Mouse (Mus musculus) liver, embryonic 15.5 days (tissue): Measurements from ENCODE around the gene Olfr983. TPM values are rescaled to one million over a fixed set of nuclear protein-coding genes. Genes with fewer than 3 reads are reported as not detected.

Experiments used
- ATAC-seq: fragments of 200-750 bp; cut with Nextera tagmentation; 2 replicates; pipeline ENCODE4 v1.8.0; 2017; ENCODE audit warnings: moderate number of reproducible peaks, mild to moderate bottlenecking, moderate library complexity; ENCODE audit not compliant: insufficient read depth
- H3K27ac ChIP-seq: fragments of 300-500 bp; sonication (generic); replicated peaks from 2 replicates; pipeline ENCODE4 v1.5.1; 2015; ENCODE audit warnings: mild to moderate bottlenecking, inconsistent platforms
- H3K27me3 ChIP-seq: fragments of 300-500 bp; sonication (generic); 2 replicates; pipeline ENCODE4 v1.6.1; 2015; ENCODE audit warnings: mild to moderate bottlenecking, inconsistent platforms
- H3K36me3 ChIP-seq: fragments of 300-500 bp; sonication (generic); replicated peaks from 2 replicates; pipeline ENCODE4 v1.6.1; 2015; ENCODE audit warnings: moderate library complexity, mild to moderate bottlenecking, inconsistent platforms
- H3K4me1 ChIP-seq: fragments of 300-500 bp; sonication (generic); replicated peaks from 2 replicates; pipeline ENCODE4 v1.6.1; 2015; ENCODE audit warnings: inconsistent platforms
- H3K4me2 ChIP-seq: fragments of 300-500 bp; sonication (generic); 2 replicates; pipeline ENCODE4 v1.6.1; 2015; ENCODE audit warnings: moderate library complexity, mild to moderate bottlenecking, inconsistent platforms
- H3K4me3 ChIP-seq: fragments of 300-500 bp; sonication (generic); replicated peaks from 2 replicates; pipeline ENCODE4 v1.5.1; 2015; ENCODE audit warnings: mild to moderate bottlenecking, inconsistent platforms
- H3K9ac ChIP-seq: fragments of 300-500 bp; sonication (generic); 2 replicates; pipeline ENCODE4 v1.6.1; 2015; ENCODE audit warnings: moderate library complexity, mild to moderate bottlenecking, inconsistent platforms
- H3K9me3 ChIP-seq: fragments of 300-500 bp; sonication (generic); replicated peaks from 2 replicates; pipeline ENCODE4 v1.6.1; 2016; ENCODE audit warnings: inconsistent platforms
- WGBS: fragments of 180-500 bp; shearing (Covaris S2); methylation state at CpG from one replicate; pipeline ENCODE4 v1.1.7; 2015; ENCODE audit warnings: mixed read lengths; ENCODE audit not compliant: insufficient replicate concordance; 5-methylcytosine and 5-hydroxymethylcytosine counted together
- polyA plus RNA-seq: library from polyadenylated mRNA; unstranded; fragments of >200 nt; fragmentation: Nextera tagmentation; extraction: Ambion mirVana; gene quantifications from 2 replicates; pipeline ENCODE4 v1.2.1, GENCODE M21; 2015

Gene Olfr983
- polyA plus RNA-seq, 1 experiment from 2014 or later, result not detected

DNA sequence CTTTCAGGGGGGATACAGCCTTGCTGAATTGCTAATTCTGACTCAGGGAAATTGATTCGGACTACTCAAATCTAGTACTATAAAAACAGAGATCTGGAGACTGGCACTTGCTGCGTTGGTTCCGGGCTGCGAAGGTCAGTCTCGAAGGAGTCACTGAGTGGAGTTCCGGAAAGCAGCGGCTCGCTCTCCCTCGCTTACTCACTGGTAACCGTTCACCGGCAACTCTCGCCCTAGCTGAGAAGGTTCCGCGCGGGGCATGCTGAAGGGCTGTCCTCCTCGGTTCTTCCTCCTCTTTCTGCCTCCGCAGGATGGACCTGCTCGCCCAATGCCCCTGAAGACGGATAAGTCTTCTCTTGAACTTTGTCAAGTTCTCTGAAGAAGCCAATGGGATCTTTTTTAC is 43.3 kb downstream of the Olfr983 start:
- Histone ChIP-seq H3K36me3 (no peaks in the 10 kb centered on the region), H3K4me2 (no peak overlapping the region), H3K27me3 (no peaks in the 10 kb centered on the region), H3K4me1 (no peaks in the 10 kb centered on the region), H3K9ac (no peak overlapping the region), H3K9me3 (no peaks in the 10 kb centered on the region), H3K27ac (no peak overlapping the region), H3K4me3 (no peak overlapping the region)
- 86% methylated on average over 19 of the region's 19 CpGs for WGBS
- ATAC-seq, result no peak

Other genes starting within 250 kb of the Olfr983 start
- gene Olfr972, start 227.2 kb downstream of the Olfr983 start, polyA plus RNA-seq, result not detected in 2 replicates
- not detected in 2 replicates for gene Olfr229, start 186.3 kb downstream of the Olfr983 start, polyA plus RNA-seq
- not detected in 2 replicates for gene Olfr974, start 156.1 kb downstream of the Olfr983 start, polyA plus RNA-seq
- gene Olfr975, start 141.5 kb downstream of the Olfr983 start, polyA plus RNA-seq, result not detected in 2 replicates
- not detected in 2 replicates for gene Olfr976, start 132.5 kb downstream of the Olfr983 start, polyA plus RNA-seq
- gene Olfr978, start 101.5 kb downstream of the Olfr983 start, polyA plus RNA-seq, result not detected in 2 replicates
- gene Olfr979, start 90.1 kb downstream of the Olfr983 start, polyA plus RNA-seq, result not detected in 2 replicates
- gene Olfr980, start 84.0 kb downstream of the Olfr983 start, polyA plus RNA-seq, result not detected in 2 replicates
- gene Olfr981, start 72.1 kb downstream of the Olfr983 start, polyA plus RNA-seq, result not detected in 2 replicates
- gene Olfr982, start 19.8 kb downstream of the Olfr983 start, polyA plus RNA-seq, result not detected in 2 replicates
- not detected in 2 replicates for gene Olfr984, start 20.6 kb upstream of the Olfr983 start, polyA plus RNA-seq
- gene Olfr985, start 36.6 kb upstream of the Olfr983 start, polyA plus RNA-seq, result not detected in 2 replicates
- gene Tmem225, start 54.5 kb upstream of the Olfr983 start, polyA plus RNA-seq, result not detected in 2 replicates
- gene Olfr986, start 87.3 kb upstream of the Olfr983 start, polyA plus RNA-seq, result not detected in 2 replicates
- gene Zfp202, start 98.7 kb upstream of the Olfr983 start, polyA plus RNA-seq, result 0.79 and 0.82 TPM in 2 replicates
- 0.54 and 0.85 TPM in 2 replicates for gene Scn3b, start 175.6 kb upstream of the Olfr983 start, polyA plus RNA-seq